Mouse (Mus musculus) hindlimb bud, embryonic 11.5 days (tissue): ENCODE data around the gene B430305J03Rik.

Source experiments
- DNase-seq: peaks from one replicate; pipeline ENCODE4 v3.0.0-alpha.2; 2012; ENCODE audit warnings: low read depth, low spot score; ENCODE audit errors: extremely low spot score

The B430305J03Rik gene

GRCm38 (mm10) chr3:61355464-61355863, 10.3 kb downstream of the B430305J03Rik start:
- DNase-seq: no peak

GRCm38 (mm10) chr3:61349433-61349832, 16.3 kb downstream of the B430305J03Rik start:
- DNase-seq: no peak

GRCm38 (mm10) chr3:61348036-61348614, 17.6 kb downstream of the B430305J03Rik start:
- no peak for DNase-seq

GRCm38 (mm10) chr3:61345636-61346035, 20.1 kb downstream of the B430305J03Rik start:
- no peak for DNase-seq

- DNase-seq: no peak
Measured at GRCm38 (mm10) chr3:61344031-61344430, 21.7 kb downstream of the B430305J03Rik start.

GRCm38 (mm10) chr3:61340321-61340720, 25.4 kb downstream of the B430305J03Rik start:
- no peak for DNase-seq

- DNase-seq: no peak
Measured at GRCm38 (mm10) chr3:61337230-61337629, 28.5 kb downstream of the B430305J03Rik start.

GRCm38 (mm10) chr3:61336205-61336604, 29.5 kb downstream of the B430305J03Rik start:
- no peak for DNase-seq

GRCm38 (mm10) chr3:61321632-61322031, 44.1 kb downstream of the B430305J03Rik start:
- no peak for DNase-seq

GRCm38 (mm10) chr3:61320031-61320430, 45.7 kb downstream of the B430305J03Rik start:
- no peak for DNase-seq

GRCm38 (mm10) chr3:61315002-61315401, 50.7 kb downstream of the B430305J03Rik start:
- no peak for DNase-seq
